Comparison of ENCODE assay signal across 8 mouse cellular contexts in genomic region chr13:37619841-37620725, GRCm38 (mm10).
DNase-seq lines count a peak whose midpoint lies in the region; ATAC-seq lines count a peak whose summit lies in the region.

No protein-coding gene starts in this region.

- no peaks in the 10 kb centered on the region for H3K36me3 ChIP-seq in embryonic facial prominence, embryonic 13.5 days
- H3K36me3 ChIP-seq in liver, embryonic 12.5 days, result no peaks in the 10 kb centered on the region

- H3K4me2 ChIP-seq in embryonic facial prominence, embryonic 13.5 days, result no peak overlapping the region
- no peak overlapping the region for H3K4me2 ChIP-seq in liver, embryonic 12.5 days

- ATAC-seq in embryonic facial prominence, embryonic 13.5 days (ENCODE audit: insufficient number of reproducible peaks, insufficient read depth, low FRiP score, low TSS enrichment, low read depth), result no peak
- ATAC-seq in liver, embryonic 12.5 days, result peak; percentile 73
- peak; percentile 89 for ATAC-seq in neutrophil, adult 5-6 weeks (ENCODE audit: extremely low read depth, insufficient number of reproducible peaks, low FRiP score, poor library complexity, severe bottlenecking)
- no peak for ATAC-seq in erythroblast, adult 5-6 weeks (replicated peaks; ENCODE audit: low FRiP score, poor library complexity, severe bottlenecking)

- H3K4me1 ChIP-seq in embryonic facial prominence, embryonic 13.5 days, result no peaks in the 10 kb centered on the region
- peaks cover 23% of the 10 kb centered on the region for H3K4me1 ChIP-seq in liver, embryonic 12.5 days

- no peaks in the 10 kb centered on the region for H3K27me3 ChIP-seq in embryonic facial prominence, embryonic 13.5 days
- H3K27me3 ChIP-seq in liver, embryonic 12.5 days (replicated peaks), result no peaks in the 10 kb centered on the region

- H3K4me3 ChIP-seq in embryonic facial prominence, embryonic 13.5 days, result no peak overlapping the region
- H3K4me3 ChIP-seq in liver, embryonic 12.5 days, result no peak overlapping the region

- no peak overlapping the region for H3K27ac ChIP-seq in embryonic facial prominence, embryonic 13.5 days
- peak overlapping the region; percentile 85 for H3K27ac ChIP-seq in liver, embryonic 12.5 days

- 57% methylated on average over 11 of the region's 11 CpGs for WGBS in embryonic facial prominence, embryonic 13.5 days
- 22% methylated on average over 11 of the region's 11 CpGs for WGBS in liver, embryonic 12.5 days (ENCODE audit: insufficient replicate concordance)

- DNase-seq in testis, postnatal 10 days (ENCODE audit: low spot score), result peak; percentile 49
- no peak for DNase-seq in testis, postnatal 14 days (ENCODE audit: low spot score)
- peak; percentile 65 for DNase-seq in induced T-regulatory cell, adult 2 months (ENCODE audit: low read depth)
- no peak for DNase-seq in right cerebral cortex, postnatal 36 days (ENCODE audit: low spot score in 2 of 2)

- H3K9ac ChIP-seq in embryonic facial prominence, embryonic 13.5 days, result 0 out of 2 replicates have a peak overlapping the region, but pooled peaks have one; percentile 21
- H3K9ac ChIP-seq in liver, embryonic 12.5 days, result no peak overlapping the region

- H3K9me3 ChIP-seq in embryonic facial prominence, embryonic 13.5 days, result no peaks in the 10 kb centered on the region
- no peaks in the 10 kb centered on the region for H3K9me3 ChIP-seq in liver, embryonic 12.5 days (replicated peaks)

Comparison
In these comparisons a context has a peak if more than half of its experiments do, and no peak if none do; other contexts are left out.
1. DNase-seq: peak in testis, postnatal 10 days (single experiment) and induced T-regulatory cell, adult 2 months (single experiment); none in testis, postnatal 14 days (single experiment) and right cerebral cortex, postnatal 36 days (0 of 2).
2. ATAC-seq: peak in liver, embryonic 12.5 days (single experiment) and neutrophil, adult 5-6 weeks (single experiment); none in embryonic facial prominence, embryonic 13.5 days (single experiment) and erythroblast, adult 5-6 weeks (single experiment).